Mouse (Mus musculus): Measurements from ENCODE around the gene Prdm15. TPM values are rescaled to one million over a fixed set of nuclear protein-coding genes. Genes with fewer than 3 reads are reported as not detected.

Prdm15 gene
- polyA plus RNA-seq, 1 experiment from 2014 or later, result 16.7 TPM

DNA sequence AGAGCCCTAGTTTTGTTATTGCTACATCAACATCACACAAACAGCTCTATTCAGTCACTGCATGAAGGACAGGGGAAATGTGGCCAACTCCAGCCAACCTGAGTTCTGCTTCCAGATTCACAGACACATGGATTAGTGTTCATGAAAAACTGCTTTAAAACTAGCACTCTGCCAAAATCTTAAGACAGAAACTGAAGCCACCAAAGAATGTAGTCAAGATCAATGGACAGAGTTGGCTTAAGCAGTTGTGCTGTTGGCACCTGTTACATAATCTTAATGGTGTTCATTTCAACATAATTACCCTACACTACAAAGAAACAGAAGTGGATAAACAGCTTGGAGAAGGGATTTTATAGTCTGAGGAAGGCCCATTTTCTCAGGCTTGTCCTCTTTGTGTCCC, 4.4 kb upstream of the Prdm15 start:
- H3K36me3 ChIP-seq, result peaks cover 4% of the 10 kb centered on the region; the same call in 1 of the 2 replicates
- no peak overlapping the region for H3K4me2 ChIP-seq (replicated peaks)
- no peak overlapping the region for H3K9ac ChIP-seq (replicated peaks)
- ATAC-seq, result no peak
- no peak overlapping the region for H3K4me3 ChIP-seq (replicated peaks)
- H3K27ac ChIP-seq, result no peak overlapping the region
- H3K9me3 ChIP-seq, result no peaks in the 10 kb centered on the region
- peaks cover 9% of the 10 kb centered on the region for H3K4me1 ChIP-seq (replicated peaks)
- H3K27me3 ChIP-seq, result no peaks in the 10 kb centered on the region

DNA sequence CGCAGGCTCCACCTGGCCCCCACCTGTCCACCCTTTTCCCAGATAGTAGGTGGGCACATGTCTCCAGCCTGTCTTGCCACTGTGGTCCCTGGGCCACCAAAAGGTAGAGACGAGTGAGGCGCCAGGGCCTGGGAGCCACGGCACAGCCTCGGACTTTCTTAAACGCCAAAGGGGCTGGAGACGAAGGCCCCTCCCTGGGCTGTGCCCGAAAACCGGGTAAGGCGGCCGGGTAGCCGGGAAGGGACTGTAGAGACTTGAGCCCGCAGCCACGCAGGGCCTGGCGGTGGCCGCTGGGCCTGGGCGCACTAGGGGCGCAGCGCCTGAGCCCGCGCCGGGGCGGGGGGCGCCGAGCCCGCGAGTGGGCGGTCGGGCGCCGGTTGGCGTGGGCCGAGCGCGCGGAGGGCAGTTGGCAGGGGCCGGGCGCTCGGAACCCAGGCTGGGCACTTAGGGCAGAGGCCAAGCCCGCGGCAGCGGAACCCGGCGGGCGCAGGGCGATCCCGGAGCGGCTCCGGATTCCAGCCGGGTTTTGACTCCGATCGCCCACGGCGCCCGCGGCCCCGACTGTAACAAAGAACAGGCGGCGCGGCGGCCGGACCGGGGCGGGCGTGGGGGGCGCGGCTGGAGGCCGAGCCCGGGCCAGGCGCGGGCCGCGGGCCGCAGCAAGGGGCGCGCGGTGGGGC, 449 bp downstream of the Prdm15 start:
- peak overlapping the region; percentile 92 for H3K4me3 ChIP-seq (replicated peaks)
- H3K27ac ChIP-seq, result peak overlapping the region; percentile 100
- peak; percentile 94 for ATAC-seq
- peak overlapping the region; percentile 80 for H3K4me2 ChIP-seq (replicated peaks)
- under 1% methylated on average over 74 of the region's 77 CpGs for WGBS
- no peaks in the 10 kb centered on the region for H3K9me3 ChIP-seq
- no peaks in the 10 kb centered on the region for H3K27me3 ChIP-seq
- H3K9ac ChIP-seq (replicated peaks), result peak overlapping the region; percentile 98
- H3K4me1 ChIP-seq (replicated peaks), result peaks cover 30% of the 10 kb centered on the region
- H3K36me3 ChIP-seq, result peaks cover 5% of the 10 kb centered on the region; the same call in 1 of the 2 replicates

GRCm38 (mm10) chr16:97850667-97851060, 986 bp downstream of the Prdm15 start:
- Histone ChIP-seq H3K36me3 (peaks cover 10% of the 10 kb centered on the region; the same call in 1 of the 2 replicates), H3K9ac (replicated peaks) (peak overlapping the region; percentile 98), H3K27ac (peak overlapping the region; percentile 100), H3K9me3 (no peaks in the 10 kb centered on the region), H3K4me1 (replicated peaks) (peaks cover 30% of the 10 kb centered on the region), H3K4me3 (replicated peaks) (peak overlapping the region; percentile 92), H3K4me2 (replicated peaks) (peak overlapping the region; percentile 80), H3K27me3 (no peaks in the 10 kb centered on the region)
- 1% methylated on average over 11 of the region's 11 CpGs for WGBS
- ATAC-seq, result no peak; the same call in 1 of the 2 replicates

DNA sequence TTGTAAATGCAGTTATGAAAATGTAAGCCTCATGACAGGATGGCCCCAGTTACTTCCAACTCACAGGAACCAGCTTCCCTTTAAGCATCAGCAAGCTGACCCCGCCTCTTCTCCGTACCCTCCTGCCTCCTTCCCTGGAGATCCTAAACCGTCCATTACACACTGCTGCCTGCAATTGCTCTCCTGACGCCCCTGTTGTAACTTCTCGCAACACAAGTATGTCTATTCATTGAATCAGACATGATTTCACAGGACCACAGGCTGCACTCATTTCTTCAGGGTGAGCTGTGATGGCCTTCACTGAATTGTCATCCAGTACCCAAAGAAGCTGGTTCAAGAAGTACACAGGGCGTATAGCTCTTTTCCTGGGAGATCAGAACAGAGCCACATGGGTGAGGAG, 2.8 kb downstream of the Prdm15 start:
- 85% methylated on average over 6 of the region's 6 CpGs for WGBS
- Histone ChIP-seq H3K27me3 (no peaks in the 10 kb centered on the region), H3K9ac (replicated peaks) (no peak overlapping the region), H3K4me2 (replicated peaks) (no peak overlapping the region), H3K36me3 (peaks cover 18% of the 10 kb centered on the region; the same call in 1 of the 2 replicates), H3K27ac (no peak overlapping the region), H3K9me3 (no peaks in the 10 kb centered on the region), H3K4me3 (replicated peaks) (no peak overlapping the region), H3K4me1 (replicated peaks) (peaks cover 30% of the 10 kb centered on the region)
- ATAC-seq, result no peak

- peaks cover 30% of the 10 kb centered on the region for H3K36me3 ChIP-seq
- 90% methylated on average over 12 of the region's 12 CpGs for WGBS
- peaks cover 16% of the 10 kb centered on the region for H3K4me1 ChIP-seq (replicated peaks)
- H3K9me3 ChIP-seq, result no peaks in the 10 kb centered on the region
- no peak overlapping the region for H3K9ac ChIP-seq (replicated peaks)
- no peaks in the 10 kb centered on the region for H3K27me3 ChIP-seq
- no peak overlapping the region for H3K4me3 ChIP-seq (replicated peaks)
- no peak overlapping the region for H3K4me2 ChIP-seq (replicated peaks)
- H3K27ac ChIP-seq, result no peak overlapping the region
- ATAC-seq, result no peak
Observed at GRCm38 (mm10) chr16:97844967-97845937, 6.4 kb downstream of the Prdm15 start.

- Histone ChIP-seq H3K9ac (replicated peaks) (no peak overlapping the region), H3K27ac (no peak overlapping the region), H3K4me1 (replicated peaks) (no peaks in the 10 kb centered on the region), H3K27me3 (no peaks in the 10 kb centered on the region), H3K4me2 (replicated peaks) (no peak overlapping the region), H3K4me3 (replicated peaks) (no peak overlapping the region), H3K9me3 (no peaks in the 10 kb centered on the region), H3K36me3 (peaks cover 95% of the 10 kb centered on the region)
- ATAC-seq, result no peak
- 87% methylated on average over 3 of the region's 3 CpGs for WGBS
Observed at GRCm38 (mm10) chr16:97832154-97832553, 19.5 kb downstream of the Prdm15 start.

- Histone ChIP-seq H3K4me1 (replicated peaks) (no peaks in the 10 kb centered on the region), H3K27me3 (no peaks in the 10 kb centered on the region), H3K9me3 (no peaks in the 10 kb centered on the region), H3K27ac (no peak overlapping the region), H3K4me3 (replicated peaks) (no peak overlapping the region), H3K4me2 (replicated peaks) (no peak overlapping the region), H3K9ac (replicated peaks) (no peak overlapping the region), H3K36me3 (peaks cover 70% of the 10 kb centered on the region)
- no peak for ATAC-seq
- 96% methylated on average over 1 of the region's 1 CpGs for WGBS
Observed at GRCm38 (mm10) chr16:97828207-97828606, 23.4 kb downstream of the Prdm15 start.

DNA sequence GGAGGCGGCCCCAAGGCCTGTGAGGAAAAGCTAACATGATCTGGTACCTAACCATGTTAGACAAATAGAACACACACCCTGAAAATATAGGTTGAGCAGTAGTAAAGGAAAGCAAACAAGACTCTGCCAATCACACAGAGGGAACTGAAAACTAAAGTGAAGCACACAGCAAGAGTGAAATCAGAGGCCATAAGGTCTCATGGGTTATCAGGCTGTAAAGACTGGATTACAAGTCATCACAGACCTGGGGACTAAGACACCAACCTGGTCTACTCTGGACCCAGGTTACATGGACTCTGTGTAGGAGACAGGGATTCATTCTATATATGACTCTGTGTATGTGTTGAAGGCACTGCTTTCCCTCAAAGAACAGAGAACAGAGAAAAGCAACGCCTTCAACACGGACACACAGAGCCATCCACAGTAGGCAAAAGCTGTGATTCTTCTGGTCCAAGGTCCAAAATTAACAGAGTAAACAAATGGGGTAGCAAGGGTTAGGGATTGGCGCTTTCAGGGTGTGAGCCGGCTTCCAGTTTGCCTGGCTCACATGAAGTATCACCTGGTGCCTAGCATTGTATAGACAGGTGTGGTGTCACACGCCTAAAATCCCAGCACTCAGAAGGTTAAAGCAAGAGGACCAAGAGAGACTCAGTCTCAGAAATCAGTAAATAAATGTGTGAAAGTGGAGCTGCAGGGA, 28.2 kb downstream of the Prdm15 start:
- H3K4me1 ChIP-seq (replicated peaks), result no peaks in the 10 kb centered on the region
- no peak for ATAC-seq
- H3K9ac ChIP-seq (replicated peaks), result no peak overlapping the region
- H3K4me2 ChIP-seq (replicated peaks), result no peak overlapping the region
- no peak overlapping the region for H3K27ac ChIP-seq
- 96% methylated on average over 6 of the region's 6 CpGs for WGBS
- no peaks in the 10 kb centered on the region for H3K27me3 ChIP-seq
- H3K4me3 ChIP-seq (replicated peaks), result no peak overlapping the region
- peaks cover 70% of the 10 kb centered on the region for H3K36me3 ChIP-seq
- H3K9me3 ChIP-seq, result no peaks in the 10 kb centered on the region

GRCm38 (mm10) chr16:97819532-97819931, 32.1 kb downstream of the Prdm15 start:
- no peak for ATAC-seq

DNA sequence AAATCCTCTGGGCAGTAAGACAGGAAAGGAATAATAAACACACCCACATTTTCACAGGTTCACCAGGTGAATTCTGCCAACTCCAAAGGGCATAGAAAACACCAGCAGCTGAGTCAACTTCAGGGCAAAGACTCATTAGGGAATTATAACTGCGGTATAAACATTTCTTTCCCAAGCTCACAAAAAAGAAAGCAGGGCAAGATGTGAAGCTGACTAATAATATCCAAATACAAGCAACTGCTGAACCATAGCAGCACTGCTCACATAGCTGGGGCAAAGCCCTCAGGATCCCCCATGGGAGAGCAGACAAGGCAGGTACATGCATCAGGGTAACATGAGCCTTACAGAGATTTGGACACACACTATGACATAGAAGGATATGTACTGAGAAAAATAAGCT, 34.2 kb downstream of the Prdm15 start:
- Histone ChIP-seq H3K4me2 (replicated peaks) (no peak overlapping the region), H3K36me3 (peaks cover 97% of the 10 kb centered on the region), H3K4me3 (replicated peaks) (no peak overlapping the region), H3K9me3 (no peaks in the 10 kb centered on the region), H3K27me3 (no peaks in the 10 kb centered on the region), H3K9ac (replicated peaks) (no peak overlapping the region), H3K4me1 (replicated peaks) (no peaks in the 10 kb centered on the region), H3K27ac (no peak overlapping the region)
- WGBS, result 93% methylated on average over 1 of the region's 1 CpGs
- no peak for ATAC-seq

More at GRCm38 (mm10) chr16:97819532-97819931, 32.1 kb downstream of the Prdm15 start:
- Histone ChIP-seq H3K36me3 (peaks cover 90% of the 10 kb centered on the region), H3K27me3 (no peaks in the 10 kb centered on the region), H3K27ac (no peak overlapping the region), H3K9me3 (no peaks in the 10 kb centered on the region), H3K4me1 (replicated peaks) (no peaks in the 10 kb centered on the region), H3K4me2 (replicated peaks) (no peak overlapping the region), H3K9ac (replicated peaks) (no peak overlapping the region), H3K4me3 (replicated peaks) (no peak overlapping the region)
- 94% methylated on average over 4 of the region's 4 CpGs for WGBS

GRCm38 (mm10) chr16:97815269-97815668, 36.4 kb downstream of the Prdm15 start:
- no peak overlapping the region for H3K27ac ChIP-seq
- H3K4me2 ChIP-seq (replicated peaks), result no peak overlapping the region
- H3K4me1 ChIP-seq (replicated peaks), result no peaks in the 10 kb centered on the region
- no peak overlapping the region for H3K9ac ChIP-seq (replicated peaks)
- no peaks in the 10 kb centered on the region for H3K27me3 ChIP-seq
- H3K36me3 ChIP-seq, result peaks cover 98% of the 10 kb centered on the region
- no peaks in the 10 kb centered on the region for H3K9me3 ChIP-seq
- no peak overlapping the region for H3K4me3 ChIP-seq (replicated peaks)
- ATAC-seq, result no peak
- WGBS, result 84% methylated on average over 5 of the region's 5 CpGs

- peaks cover 98% of the 10 kb centered on the region for H3K36me3 ChIP-seq
- 97% methylated on average over 2 of the region's 2 CpGs for WGBS
- no peak overlapping the region for H3K4me2 ChIP-seq (replicated peaks)
- H3K9me3 ChIP-seq, result no peaks in the 10 kb centered on the region
- no peak overlapping the region for H3K4me3 ChIP-seq (replicated peaks)
- no peaks in the 10 kb centered on the region for H3K4me1 ChIP-seq (replicated peaks)
- H3K27ac ChIP-seq, result no peak overlapping the region
- no peaks in the 10 kb centered on the region for H3K27me3 ChIP-seq
- no peak for ATAC-seq
- H3K9ac ChIP-seq (replicated peaks), result no peak overlapping the region
Observed at GRCm38 (mm10) chr16:97814060-97814459, 37.6 kb downstream of the Prdm15 start.

Measured in midbrain, embryonic 13.5 days (tissue).